Mouse (Mus musculus): Measurements from ENCODE around the gene Capn7.

Capn7 gene

DNA sequence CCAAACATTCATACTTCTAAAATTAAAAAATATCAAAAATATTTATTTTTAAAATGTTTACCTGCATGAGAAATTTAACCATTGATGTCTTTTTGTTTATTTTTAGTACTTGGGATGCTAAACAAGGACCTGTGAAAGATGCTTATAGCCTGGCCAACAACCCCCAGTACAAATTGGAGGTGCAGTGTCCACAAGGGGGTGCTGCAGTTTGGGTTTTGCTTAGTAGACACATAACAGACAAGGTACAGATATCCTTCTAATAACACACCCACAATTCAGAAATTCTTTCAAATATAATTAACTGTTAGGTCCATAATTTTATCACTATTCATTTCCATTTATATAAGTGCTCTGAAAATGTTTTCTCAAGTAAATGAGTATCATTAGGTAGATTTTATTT, 28.9 kb downstream of the Capn7 start:
- peak; percentile 71 for DNase-seq (ENCODE audit: low spot score)

DNA sequence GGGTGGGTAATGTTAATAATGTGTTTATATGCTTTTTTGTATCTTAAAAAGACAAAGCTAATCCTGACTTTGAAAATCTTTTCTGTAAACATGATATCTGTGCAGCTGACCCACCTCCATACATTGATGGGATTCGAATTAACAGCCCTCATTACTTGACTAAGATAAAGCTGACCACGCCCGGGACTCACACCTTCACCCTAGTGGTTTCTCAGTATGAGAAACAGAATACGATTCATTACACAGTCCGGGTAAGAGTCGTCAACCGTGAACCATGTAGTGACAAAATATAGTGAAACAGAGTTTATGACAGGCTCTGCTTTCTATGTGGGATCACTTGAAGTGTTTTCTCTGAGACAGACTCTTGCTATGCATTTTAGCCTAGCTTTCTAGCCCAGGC, 31.5 kb downstream of the Capn7 start:
- no peak for DNase-seq (ENCODE audit: low spot score)

DNA sequence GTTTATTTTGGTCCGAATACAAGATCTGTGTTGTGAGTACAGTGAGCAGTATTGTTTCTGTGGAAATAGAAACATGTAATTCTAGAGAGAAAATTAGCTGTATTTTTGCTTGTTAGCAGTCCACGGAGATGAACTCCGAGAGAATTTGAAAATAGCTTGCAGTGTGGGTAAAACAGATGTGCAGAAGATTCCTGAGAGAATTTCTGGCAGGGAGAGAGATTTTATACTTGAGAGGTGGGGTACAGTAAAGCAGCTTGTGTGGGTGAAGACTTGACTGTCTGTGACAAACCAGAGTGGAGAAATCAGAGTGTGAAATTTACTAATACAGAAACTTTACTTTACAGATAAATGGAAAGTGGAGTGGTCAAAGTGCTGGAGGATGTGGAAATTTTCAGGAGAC, 32.9 kb downstream of the Capn7 start:
- DNase-seq (ENCODE audit: low spot score): no peak

DNA sequence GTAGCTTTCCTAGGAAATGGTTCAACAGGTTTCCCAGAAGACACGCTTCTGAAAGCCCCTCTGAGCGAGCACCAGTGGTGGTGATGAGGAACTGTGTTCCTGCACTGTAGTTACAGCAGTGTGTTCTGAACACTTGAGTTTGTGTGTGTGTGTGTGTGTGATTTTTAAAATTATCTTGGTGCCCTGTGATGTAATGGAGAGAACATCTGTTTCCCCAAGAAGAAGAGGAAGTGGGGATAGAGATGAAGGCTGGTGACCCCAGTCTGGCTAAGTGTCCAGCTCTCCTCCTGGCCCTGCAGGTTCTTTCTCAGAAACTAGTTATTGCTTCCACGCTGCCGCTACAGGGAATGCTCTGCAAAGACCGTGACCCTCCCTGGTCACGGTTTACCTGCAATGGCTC, 38.0 kb downstream of the Capn7 start:
- no peak for DNase-seq (ENCODE audit: low spot score)

DNA sequence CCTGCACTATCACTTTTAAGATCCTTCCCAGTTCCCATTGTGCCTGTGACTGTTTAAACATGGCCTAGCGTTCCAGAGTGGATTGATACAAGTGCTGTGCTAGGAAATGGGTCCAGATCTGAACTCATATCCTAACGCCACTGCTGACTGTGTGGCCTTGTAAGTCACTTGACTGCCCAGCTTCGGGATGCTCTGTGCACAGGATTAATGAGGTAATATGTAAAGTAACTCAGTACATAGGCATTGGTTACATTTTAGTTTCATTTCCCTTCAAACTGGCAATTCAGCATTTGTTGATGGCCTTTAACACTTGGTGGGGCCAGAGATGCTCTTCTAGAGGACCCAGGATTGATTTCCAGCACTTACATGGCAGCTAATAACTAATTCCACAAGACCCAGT, 39.9 kb downstream of the Capn7 start:
- DNase-seq (ENCODE audit: low spot score): no peak

DNA sequence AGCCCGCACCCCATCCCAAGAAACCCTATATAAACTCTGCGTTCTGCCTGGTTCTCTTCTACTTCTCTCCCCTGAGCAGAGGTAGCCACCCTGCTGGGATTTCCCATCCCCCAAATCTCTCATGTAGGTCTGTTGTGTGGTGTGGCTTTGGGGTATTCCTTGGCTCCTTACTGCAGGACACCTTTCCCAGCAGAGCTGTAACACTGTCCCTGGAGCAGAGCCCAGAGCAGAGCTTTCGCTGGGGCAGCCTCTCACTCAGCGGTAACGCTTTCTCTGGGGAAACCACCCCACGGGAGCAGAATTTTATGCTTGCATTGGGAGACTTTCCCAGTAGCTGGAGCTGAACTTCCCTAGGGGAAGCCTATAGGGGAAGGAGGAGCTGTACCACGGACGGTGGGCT, 45.8 kb downstream of the Capn7 start:
- DNase-seq (ENCODE audit: low spot score): no peak

DNA sequence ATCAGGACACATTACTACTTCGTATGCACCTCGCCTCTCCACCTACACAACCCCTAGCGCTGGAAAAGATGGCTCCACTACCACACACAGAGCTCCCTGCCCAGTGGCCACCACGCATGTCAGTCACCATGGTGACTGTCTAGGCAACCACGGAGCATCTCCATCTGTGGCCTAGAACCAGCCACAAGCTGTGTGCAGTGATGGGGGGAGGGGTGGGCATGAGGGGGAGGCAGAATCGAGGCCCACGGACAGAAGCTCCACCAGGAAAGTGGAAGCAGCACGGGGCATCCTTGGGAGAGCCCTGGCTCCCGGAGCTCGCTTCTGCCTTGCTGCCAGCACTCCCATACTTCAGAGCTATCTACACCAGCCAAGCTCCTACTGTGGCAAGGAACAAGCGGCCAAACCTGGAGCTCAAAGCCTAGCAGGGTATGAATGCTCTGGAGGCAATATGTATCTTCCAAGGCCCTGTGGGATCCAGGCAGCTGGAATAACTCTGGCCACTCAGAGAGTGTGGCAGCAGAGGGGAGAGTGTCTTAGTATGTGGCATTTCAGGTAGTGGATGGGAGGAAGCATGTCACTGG, 47.1 kb downstream of the Capn7 start:
- DNase-seq (ENCODE audit: low spot score): no peak

DNA sequence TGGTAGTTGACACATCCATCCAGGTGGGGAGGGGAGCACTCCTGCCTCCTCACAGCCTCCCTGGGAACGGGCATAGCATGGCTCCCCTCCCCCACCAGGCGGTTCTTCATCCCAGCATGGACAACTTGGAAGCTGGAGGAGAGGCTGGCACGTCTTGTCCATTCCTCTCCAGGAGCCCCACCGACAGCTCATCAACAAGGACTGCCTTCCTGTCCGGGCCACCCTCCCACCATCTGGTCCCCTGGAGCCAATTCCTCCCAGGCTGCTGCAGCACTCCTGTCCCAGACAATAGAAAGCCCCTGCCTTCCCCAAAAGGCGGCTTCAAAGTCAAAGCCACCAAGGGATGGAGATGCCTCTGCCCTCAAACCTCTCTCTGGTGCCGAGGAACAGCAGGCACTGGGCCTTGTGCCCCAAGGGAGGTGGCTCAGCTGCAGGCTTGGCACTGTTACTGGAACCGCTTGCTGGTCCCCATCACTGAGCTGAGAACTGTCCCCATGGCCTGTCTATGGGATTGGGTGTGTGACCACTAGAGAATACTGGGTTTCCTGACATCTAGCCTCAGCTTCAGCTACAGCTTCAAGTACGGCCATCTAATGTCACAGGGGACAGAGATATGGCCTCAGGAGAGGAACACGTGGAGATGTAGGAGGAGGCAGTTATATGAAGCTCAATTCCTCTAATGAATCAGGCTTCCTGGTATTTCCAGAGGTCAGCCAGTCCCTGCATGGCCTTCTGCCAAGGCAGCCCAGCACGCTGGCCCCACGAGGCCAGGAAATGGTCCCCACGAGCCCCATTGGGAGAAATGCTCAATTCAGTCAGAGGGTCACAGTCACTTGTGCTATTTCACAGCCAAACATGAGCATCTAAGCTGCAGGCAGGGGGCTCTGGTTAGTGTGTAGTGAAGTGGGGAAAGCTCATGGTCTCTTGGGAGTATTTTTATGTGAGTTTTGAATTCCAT, 48.2 kb downstream of the Capn7 start:
- peak; percentile 30 for DNase-seq (ENCODE audit: low spot score)

DNA sequence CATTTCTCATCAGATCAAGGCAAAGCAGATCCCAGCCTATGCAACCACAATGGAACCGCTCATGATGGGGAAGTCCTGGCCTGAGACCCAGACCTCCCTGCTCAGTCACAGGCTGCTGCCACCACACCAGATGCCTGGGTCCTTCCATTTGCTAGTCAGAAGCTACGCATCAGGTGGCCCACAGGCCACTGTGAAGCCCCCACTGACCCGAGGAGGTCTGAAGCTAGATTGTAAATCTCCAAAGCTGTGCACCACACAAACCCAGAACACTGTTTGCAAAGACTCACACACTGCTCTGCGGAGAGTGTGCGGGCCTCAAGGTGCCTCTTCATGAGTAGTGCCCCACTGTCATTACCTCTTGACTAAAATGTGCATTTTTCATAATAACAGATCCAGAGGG, 49.0 kb downstream of the Capn7 start:
- DNase-seq (ENCODE audit: low spot score): no peak

DNA sequence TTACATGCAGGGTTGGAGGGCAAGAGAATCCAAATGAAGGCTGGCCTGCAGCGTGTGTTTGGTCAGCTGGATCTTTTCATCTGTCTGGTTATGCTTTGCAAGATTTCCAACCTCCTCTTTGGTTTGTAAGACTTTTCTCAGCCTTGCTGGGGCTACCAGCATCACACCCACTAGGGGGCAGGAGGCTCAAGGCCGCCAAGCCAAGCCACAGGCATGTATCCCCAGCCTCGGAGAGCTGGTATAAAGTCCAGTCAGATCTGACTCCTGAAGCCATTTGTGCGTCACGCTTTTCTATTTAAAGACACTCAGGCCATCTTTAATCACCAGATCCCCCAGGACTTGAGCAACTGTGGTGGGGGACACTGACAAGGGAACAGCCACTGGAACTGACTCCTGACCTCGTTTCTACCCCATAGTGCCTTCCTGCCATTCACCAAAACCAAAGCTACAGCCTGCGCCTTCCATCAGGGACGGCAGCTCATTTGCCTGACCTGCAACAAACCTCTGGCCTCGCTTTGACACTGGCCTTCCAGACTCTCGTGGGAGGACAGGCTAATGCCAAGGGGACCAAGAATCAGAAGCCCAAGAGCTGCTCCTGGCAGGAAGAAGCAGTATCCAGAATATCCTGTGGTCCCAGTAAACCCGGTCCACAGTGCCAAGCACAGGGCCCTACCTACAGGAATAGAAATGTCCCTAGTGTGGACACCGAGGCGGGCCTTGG, 49.7 kb downstream of the Capn7 start:
- peak; percentile 85 for DNase-seq (ENCODE audit: low spot score)

DNA sequence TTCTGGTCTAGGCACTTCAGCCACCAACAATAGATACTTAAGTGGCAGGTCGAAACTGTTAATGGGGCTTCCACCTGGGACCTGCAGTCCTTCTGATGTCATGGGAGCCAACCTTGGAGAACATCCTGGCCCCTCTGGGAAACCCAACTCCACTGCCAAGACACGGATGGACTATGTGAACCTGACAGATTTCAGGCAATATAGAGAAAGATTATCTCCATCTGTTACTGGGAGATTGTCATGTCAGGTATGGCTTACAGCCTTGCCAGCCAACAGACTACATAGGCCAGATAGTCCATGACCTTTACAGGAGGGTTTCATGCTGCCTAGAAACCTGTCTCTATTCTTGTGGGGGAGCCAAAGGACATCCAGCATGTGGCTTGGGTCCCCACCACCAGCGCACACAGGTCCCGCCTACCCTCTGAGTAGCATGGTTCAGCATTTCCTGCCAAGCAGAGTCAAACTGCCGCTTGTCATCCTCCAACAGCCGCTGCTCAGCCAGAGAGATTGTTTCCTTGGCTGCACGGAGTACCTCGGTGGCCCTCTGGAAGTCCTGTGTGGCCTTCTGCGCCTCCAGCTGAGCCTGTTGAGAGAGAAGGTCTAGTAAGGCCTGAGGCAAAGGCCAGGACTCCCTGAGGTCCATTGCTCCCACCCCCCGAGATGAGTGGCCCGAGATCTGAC, 51.0 kb downstream of the Capn7 start:
- no peak for DNase-seq (ENCODE audit: low spot score)

DNA sequence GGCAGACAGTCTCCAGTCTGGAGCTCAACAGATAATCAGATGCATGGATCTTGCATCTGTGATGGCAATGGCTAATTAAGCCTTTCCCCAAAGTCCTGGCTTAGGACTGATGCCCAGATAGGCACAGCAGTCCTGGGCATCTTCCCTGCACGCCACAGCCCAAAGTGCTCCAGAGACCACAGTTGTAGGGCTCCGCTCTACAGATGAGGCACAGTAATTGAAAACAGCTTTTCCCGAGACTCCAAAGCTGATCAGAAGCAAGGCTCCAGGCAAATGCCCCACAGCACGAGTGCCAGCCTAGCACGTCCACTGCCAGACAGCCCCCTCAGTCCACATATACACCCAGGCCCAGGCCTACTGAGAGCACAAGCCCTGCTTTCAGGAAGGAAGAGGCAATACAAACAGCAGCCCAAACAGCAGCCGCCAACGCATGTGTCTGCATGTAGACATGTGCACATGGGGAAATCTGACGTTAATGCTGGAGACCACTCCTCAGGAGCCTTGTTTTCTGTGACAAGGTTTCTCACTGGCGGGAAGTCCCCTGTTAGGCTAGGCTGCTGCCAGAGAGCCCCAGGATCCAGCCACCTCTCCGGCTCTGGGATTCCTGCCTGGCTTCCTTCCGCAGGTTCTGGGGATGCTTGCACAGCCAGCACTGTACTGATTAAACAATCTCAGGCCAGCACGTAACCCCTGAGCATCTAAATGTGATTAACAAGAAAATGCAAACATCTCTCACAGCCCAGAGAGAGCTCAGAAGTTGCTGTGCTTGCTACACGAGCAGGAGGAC, 51.8 kb downstream of the Capn7 start:
- no peak for DNase-seq (ENCODE audit: low spot score)

DNA sequence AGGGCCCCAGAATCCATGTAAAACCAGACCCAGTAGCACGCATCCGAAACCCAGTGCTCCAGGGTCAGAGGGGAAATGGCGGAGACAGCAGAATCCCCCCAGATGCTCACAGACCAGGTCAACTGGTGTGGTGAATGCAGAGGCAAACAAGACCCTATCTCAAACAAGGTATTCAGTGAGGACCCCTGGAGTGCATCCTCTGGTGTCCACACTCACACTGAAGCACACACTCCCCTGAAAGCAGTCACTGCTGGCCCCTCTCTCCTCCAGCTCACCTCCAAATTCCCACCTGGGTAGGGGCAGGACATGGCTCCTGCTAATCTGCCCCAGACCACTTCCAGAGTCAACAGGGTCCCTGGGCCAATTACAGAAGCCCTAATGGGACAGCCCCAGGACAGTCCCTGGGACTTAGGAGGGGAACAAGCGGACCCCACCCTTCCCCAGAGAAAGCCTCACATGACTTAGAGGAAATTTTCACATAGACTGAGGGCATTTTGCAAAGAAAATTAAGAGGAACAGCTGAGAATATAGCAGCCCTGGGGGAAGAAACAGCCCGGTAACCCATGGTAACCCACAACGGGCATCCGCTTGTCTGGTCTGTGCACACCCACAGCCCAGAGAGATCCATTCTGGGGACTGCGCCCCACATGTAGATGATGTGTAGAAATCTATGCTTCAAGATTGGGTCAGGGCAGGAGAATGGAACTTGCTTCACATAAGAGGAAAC, 53.1 kb downstream of the Capn7 start:
- DNase-seq (ENCODE audit: low spot score): no peak

DNA sequence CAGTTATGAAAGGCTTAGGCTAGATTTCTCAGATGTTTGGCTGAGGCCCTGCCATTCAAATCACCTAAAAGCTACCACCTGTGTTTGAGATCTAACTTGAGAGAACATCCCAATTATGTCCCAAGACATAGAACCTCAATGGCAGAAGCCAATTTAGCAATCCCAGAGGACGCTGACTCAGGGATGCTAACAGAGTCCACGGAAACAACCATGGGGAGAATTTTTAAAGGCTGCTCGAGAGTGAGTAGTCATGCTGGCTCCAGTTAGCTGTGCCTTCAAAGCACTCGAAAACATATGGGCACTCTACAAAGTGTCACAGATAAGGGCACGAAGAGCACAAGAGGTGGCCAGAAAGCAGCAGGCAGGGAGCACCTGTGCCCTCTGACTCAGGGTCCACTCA, 55.9 kb downstream of the Capn7 start:
- DNase-seq (ENCODE audit: low spot score): no peak

DNA sequence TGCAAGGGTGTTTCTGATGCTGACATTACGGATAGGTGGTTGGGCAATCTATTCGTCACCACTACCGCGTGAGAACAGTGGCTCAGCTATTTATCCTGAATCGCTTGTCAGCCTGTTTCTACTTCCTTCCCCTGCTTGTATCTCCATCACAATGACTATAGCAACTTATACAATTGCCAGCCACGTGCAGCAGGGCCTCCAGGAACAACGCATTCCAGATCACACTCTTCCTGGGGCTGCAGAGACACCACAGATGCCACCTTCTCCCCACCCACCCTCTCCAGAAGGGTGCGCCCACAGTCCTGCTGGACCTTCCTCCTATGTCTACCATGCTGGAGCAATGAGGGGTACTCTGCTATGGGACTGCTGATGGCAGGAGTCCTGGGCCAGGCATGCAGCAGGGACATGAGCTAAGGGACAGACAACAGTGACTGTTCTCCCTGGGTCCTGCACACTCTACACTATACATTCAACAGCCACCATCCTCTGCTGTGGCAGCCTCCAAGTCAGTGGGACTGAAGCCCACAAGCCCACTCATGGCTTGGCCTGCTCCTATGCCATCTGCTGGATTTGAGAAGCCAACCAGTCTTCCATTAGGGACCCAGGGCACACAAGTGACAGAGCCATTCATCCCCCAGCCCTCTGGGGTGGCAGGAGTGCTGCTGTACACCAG, 56.6 kb downstream of the Capn7 start:
- no peak for DNase-seq (ENCODE audit: low spot score)

DNA sequence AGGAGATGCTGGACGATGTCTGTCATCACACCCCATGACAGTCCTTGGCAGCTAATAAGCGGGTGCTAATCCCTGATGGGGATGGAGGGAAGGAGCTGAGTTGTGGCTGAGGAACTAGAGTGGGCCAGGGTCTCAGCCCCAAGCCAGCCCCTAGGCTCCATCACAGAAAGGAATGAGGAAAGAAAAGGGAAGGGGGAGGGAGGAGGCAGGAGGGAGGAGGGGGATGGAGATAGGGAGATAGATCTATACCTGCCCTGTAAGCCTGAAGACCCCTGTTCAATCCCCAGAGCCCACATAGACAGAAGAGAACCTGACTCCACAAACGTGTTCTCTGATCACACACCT, 57.1 kb downstream of the Capn7 start:
- no peak for DNase-seq (ENCODE audit: low spot score)

DNA sequence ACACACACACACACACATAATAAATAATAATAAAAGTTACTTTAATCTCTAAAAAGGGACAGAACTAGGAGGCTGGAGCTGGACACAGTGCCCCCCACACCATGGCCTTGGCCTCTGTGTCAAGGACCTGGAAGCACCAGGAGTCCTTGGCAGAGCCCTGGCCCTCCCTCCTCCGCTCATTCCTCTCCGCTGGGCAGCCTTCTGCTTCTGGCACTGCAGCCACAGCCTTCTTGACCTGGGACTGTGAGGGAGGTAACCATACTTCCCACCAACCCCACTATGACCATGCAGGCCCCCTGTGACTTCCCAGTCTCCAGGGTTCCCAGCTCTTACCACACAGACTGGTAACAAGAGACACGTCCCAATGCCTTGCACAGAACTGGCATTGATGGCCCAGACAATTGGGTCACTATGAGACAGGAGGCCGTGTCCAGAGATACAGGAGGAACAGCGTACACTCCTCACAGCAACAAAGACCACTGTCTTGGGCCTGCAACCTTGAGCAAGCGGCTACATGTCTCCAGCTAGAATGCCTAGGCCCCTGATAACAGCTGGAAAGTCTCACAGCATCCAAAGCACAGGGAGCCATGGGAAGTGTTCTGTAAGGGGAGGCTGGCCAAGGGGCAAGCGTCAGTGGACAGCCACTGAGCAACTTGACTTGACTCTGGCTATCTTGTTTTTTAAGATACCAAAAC, 57.6 kb downstream of the Capn7 start:
- no peak for DNase-seq (ENCODE audit: low spot score)

DNA sequence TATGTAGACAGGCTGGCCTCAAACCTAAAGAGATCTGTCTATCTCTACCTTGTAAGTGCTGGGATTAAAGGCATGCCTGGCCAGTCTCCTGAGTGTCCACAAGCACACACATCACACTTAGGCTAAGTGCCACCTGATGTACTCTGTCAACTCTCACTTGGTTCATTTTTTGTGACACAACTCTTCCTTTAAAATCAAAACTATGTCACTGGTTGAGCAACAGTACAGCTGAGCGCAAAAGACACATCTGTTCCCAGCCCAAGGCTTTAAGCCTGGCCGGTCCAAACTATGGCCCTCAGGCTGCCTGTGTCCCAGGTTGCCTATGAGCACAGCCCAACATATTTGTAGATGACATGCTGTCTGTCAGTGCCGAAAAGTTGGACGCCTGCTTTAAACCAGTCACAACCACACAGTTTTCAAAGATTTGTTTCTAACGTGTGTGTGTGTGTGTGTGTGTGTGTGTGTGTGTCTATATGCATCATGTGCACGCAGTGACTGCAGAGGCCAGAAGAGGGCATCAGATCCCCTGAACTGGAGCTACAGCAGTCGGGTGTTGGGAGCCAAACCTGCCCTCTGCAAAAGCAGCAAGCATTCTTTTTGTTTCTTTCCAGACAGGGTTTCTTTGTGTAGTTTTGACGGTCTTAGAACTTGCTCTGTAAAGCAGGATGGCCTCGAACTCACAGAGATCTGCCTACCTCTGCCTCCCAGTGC, 58.5 kb downstream of the Capn7 start:
- DNase-seq (ENCODE audit: low spot score): no peak

DNA sequence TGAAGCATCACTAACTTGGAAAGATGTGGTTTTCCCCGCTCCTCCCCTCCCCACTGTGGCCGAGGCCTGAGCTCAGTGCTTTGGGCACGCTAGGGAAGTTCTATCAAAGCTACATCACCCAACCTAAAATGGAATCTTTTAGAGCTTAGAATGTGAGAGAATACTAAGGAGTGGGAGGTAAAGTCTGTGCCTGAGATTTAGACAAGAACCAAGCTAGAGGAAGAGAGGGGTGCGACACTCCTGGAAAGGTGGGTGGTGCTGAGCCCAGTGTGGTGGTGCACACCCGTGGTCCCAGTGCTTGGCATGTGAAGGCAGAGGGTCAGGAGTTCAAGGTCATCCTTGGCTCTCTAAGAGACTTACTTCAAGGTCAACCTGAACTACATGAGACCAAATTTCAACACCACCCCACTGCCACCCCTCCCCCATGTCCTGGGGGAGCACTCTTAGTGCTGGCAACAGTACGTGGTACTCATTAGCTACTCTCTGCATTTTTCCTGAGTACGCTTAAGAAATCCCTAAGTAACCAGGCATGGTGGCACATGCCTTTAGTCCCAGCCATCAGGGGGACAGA, 59.3 kb downstream of the Capn7 start:
- DNase-seq (ENCODE audit: low spot score): no peak

Measured in MN1 (cell line).